Mouse (Mus musculus) telencephalon, adult 2 months (tissue): Measurements from ENCODE around the gene Mlkl.
"Not testable (repeated sequence)": the region's sequence is repeated elsewhere in the genome, so short reads cannot be mapped to it uniquely, and the experiment has no call there.

Experiments used
- DNase-seq: peaks from one replicate; pipeline ENCODE4 v3.0.0-alpha.2; 2011; ENCODE audit warnings: low read depth, low spot score

The Mlkl gene

DNA sequence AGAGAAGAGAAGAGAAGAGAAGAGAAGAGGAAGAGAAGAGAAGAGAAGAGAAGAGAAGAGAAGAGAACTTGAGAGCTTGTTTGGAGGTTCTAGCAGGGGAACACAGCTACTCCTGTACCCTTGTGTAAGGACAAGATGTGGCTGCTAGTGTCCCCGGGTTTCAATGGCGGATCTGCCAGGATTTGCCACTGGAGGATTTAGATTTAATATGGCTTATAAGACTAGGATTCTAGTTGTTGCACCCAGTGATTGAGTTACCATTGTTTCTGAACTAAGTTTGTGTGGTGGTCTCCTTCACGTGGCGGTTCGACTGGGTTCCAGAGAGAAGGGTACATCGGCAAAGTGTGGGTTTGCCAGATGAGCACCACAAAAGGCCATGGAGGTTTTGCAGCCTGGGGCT lies 24.0 kb downstream of the Mlkl start:
- DNase-seq: not testable (repeated sequence)

DNA sequence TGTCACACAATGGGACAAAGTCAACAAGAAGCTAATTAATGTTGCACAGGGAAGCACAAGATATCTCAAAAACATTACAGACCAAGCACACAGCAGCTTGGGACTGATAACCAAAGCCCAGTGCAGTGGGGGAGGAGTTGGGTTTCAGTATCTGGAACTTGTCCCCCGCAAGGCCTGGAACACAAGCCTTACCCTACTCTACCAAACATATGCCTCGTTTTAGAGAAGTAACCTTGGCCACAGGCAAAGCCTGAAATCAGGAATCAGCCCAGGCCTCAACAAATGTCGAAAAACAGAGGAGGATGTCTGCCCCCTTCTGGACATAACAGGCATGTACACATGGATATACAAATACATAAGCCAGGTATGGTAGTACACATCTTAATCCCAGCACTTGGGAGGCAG lies 25.2 kb downstream of the Mlkl start:
- no peak for DNase-seq

DNA sequence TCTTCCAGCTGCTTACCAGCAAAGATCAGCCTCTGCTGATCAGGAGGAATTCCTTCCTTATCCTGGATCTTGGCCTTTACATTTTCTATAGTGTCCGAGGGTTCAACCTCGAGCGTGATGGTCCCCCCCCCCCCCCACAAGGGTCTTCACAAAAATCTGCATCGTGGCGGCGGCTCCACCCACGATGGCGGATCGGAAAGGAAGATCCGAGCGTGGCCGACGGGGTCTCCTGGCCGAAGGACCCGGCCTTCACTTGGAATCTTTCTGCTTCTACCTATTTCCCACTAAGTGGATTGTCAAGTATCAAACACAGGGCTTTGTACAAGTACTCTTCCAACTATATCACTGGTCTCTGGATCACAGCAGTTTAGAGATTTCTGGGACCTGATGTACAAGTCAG lies 28.0 kb downstream of the Mlkl start:
- DNase-seq: not testable (repeated sequence)

DNA sequence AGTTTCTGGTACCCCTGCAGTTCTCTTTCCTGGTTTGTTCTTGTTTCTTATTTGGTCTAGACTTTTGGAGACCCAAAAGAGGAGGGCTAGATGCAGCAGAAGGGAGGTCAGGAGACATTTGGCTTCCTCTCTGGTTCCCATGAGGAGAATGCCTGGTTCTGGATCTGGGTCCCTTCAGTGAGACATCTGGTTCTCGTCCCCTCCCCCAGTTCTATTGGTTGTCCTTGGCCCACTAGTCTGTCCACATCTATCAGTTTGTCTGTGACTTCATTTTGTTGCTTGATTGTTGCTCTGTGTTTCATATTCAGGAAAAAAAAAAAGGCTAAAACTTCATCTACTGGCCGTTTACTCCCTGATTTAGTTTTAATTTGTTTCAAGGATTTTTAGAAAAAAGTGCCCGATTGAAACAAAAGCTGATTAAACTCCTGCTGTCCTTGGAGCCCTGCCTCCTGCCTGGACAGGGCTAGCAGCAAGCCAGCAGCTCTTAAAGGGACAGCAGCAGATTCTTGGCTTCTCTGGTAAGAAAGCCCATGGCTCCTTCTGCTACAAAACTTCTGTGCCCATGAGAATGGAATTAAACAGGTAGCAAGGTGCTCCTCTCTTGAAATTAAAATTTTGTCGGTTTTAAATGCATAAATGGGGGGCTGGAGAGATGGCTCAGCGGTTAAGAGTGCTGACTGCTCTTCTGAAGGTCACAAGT lies 32.8 kb downstream of the Mlkl start:
- DNase-seq: no peak

DNA sequence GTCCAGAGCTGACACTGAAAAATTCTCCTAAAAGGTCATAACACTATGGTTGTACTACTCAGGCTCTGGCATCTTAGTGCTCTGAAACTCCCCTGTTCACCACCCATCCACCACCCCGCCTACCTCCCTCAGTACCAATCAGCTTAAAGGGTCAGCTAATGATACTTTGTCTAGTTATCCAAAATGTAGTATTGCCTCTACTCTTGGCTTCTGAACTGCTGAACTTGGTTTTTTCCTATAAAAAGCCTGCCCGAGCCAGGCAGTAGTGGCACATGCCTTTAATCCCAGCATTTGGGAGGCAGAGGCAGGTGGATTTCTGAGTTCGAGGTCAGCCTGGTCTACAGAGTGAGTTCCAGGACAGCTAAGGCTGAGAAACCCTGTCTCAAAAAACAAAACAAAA lies 33.6 kb downstream of the Mlkl start:
- no peak for DNase-seq

DNA sequence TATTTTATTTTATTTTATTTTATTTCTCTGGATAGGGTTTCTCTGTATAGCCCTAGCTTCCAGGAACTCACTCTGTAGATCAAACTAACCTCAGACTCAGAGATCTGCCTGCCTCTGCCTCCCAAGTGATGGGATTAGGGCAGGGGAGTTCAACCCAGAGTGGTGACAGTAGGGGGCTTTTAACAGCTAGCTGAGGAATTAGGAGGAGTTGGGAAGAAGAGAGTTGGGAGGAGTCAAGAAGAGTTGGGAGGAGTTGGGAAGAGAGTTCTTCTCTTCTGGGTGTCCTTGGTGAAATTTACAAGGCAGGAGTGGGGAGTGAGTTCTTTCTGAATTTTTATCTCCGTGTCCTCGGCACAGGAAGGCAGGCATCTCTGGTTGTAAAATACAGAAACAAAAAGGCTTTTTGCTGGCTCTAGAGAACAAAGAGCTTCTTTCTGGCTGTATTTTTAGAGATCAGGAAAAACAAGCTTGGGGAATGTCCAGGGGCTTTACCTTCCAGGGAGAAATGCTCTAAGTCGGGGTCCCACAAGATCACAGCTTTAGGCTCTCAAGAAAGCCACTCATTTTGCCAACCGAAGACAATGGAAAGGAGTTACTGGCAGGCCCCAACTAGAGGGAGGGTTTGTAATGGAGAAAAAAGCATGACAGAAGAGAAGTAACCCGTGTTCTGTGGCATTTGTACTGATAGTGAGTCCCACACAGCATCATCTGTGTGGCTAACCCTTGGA lies 34.7 kb downstream of the Mlkl start:
- DNase-seq: not testable (repeated sequence)

DNA sequence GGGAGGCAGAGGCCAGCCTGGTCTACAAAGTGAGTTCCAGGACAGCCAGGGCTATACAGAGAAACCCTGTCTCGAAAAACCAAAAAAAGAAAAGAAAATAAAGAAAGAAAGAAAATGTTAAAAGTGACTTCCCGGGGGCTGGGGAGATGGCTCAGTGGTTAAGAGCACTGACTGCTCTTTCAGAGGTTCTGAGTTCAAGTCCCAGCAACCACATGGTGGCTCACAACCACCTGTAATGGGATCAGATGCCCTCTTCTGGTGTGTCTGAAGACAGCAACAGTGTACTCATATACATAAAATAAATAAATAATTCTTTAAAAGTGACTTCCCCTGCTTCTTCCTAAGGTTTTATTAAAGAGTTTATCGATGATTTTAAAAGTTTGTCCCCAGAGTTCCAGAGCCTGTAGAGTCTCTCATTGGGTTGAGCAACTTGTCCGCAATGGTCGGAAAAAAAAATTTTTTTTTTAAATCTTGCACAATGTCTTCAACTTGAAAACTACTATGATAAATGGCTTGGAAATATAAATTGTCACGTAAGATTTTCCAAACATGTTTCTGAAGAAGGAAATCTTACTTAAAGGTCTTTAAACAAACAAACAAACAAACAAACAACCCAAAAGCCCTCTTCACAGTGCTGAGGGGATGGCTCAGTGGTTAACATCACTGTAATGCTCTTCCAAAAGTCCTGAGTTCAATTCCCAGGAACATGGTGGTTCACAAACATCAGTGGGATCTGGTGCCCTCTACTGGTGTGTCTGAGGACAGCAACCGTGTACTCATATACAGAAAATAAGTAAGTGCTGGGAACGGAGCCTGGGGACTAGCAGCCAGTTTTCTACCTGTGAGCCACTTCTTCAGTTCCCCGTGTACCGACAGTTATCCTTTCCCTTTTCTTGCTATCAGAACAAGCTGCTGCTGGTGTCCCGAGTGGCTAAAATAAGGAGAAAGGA lies 37.1 kb downstream of the Mlkl start:
- DNase-seq: no peak

DNA sequence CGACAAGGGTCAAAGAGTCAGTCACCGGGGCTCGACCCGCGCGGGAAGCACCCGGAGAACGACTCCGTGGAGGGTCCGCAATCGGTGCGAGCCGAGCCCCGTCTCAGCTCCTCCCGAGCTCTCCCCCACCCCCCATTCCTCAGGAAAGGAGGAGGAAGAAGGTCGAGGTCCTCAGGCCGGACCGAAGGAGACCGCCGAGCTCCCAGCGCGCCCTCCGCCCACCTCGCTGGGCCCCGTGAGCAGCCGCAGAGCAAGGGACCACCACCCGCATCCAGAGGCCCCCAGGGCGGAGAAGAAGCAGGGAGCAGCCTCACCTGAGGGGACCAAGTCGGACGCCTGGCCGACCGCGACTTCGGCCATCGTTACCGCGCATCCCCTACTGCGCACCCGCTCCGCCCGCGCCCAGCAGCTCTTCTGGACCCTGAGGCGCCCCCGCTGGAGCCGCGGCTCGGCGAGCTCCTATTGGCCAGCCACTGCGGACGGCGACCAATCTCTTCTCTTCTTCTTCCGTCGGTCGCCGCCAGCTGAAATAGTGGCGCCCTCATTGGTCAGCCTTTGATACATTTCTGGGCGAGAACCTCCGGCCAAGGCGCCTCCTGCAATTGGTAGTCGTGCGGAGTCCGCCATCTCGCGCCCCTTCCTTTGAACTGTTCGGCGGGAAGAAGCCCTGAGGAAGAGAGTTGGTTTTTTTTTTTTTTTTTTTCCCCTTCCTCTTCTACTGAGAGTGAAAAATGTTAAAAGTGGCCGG lies 38.0 kb downstream of the Mlkl start, which contains the start of gene Rfwd3:
TSS of gene Rfwd3 (minus strand) at position 402 of the 748 bp plus-strand sequence.
- DNase-seq: peak; percentile 98

DNA sequence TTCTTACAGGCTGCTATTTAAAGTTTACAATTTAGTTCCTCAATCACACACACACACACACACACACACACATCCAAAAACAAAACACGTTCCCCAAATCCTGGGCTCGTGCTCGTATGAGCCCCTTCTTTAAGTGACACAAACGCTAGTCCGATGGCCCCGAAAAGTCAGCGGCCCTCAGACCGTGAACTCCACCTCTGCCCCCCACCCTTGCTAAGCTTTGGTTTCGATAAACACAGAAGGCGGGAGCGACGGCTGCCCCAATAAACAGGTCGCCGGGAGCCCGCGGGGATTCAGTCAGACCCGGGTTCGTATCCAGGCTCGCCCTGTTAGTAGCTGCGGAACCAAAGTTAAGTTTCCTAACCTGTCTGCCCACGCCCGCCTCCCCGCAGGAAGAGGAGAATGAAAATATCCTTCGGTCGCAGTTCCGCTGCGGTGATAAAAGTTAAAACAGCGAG lies 38.6 kb downstream of the Mlkl start:
- no peak for DNase-seq

DNA sequence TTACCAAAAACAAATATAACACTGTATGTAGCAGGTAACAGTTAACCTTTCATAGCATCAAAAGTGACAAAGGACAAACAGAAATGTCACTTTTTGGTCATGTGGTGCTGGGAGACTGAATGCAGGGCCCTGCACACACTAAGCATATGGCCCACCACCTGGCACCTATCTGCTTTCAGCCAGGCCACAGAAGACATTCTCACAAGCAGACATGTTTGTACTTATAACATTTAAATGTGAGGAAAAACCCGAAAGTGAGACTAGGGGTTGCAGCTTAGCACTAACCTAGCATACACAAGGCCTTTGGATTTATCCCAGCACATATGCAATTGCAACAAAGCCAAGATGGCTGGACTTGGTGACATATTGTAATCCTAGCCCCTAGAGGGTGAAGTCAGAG lies 40.0 kb downstream of the Mlkl start:
- DNase-seq: no peak

DNA sequence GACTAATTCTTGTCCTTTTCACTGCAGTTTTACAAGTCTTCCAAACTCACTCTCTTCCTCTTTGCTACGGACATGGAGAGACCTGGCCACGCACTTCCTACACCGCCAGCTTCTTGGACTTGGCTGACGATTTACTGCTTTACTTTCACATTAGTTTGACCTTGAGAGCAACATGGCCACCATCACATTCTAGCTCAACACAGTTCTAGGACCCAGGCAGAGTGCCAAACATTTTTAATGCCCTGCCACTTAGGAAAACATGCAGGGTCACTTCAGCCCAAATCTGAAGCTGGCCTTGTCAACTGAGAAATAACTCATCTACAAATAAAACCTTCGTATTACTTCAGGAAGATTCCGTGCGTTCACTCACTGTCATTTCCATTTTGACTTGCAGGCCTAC lies 46.2 kb downstream of the Mlkl start:
- DNase-seq: no peak

DNA sequence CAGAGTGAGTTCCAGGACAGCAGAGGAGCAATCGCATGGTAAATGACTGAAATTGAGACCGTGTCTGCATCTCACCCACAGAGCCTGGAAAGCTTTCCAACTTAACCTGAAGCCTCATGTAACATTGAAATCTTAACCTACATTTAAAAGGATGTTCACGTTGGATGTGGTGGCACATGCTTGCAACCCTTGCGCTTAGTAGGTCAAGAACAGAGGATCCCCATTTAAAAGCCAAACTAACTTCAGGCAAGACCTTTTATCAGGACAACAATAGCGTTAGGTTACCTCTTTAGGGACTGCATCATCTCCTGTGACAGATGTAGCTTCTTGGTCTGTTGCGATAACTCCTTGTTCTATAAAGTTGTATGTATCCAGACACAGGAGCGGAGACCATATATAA lies 47.4 kb downstream of the Mlkl start:
- DNase-seq: no peak

DNA sequence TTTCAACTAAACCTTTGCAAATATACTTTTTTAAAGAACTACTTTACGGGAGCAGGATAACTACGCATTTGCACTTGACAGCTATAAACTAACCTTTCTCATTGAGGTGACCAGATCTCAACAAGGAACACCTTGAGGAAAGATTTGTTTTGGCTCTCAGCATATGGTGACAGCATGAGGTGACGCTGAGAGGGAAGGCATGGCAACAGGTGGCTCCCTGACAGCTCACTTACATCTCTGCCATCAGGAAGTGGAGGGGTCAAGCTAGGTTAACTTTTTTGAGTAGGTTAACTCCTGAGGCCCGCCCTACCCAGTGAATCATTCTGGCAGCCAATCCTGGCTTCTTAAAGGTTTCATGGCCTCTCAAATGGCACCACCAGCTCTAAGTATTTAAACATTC lies 52.4 kb downstream of the Mlkl start:
- no peak for DNase-seq

DNA sequence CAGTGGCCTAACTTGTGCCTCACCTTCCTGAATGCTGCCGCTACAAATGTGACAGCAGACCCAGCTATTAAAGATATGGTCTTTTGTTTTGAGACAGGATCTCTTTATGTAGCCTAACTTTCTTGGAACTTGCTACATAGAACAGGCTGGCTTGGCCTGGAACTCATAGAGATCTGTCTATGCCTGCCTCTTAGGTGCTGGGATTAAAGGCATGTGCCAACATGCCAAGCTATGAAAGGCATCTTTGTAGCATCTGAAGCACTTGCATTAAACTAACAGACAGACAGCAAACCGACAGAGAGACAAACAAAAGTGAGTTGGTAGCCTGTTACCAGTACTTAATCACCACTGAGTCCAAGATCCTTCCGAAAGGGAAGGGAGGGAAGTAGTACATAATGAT lies 55.9 kb downstream of the Mlkl start:
- DNase-seq: no peak

DNA sequence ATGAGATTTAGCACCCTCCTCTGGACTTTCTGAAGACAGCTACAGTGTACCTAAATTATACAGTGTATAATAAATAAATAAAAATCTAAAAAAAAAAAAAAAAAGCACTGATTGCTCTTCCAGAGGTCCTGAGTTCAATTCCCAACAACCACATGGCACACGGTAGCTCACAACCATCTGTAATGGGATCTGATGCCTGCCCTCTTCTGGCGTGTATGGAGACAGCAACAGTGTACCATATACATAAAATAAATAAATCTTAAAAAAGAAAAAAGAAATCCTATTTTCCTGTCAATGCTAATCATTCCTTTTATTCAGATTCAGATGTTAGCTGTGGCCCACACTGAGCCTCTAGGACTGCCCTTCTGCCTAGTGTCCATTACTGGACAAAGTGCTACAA lies 69.7 kb downstream of the Mlkl start:
- DNase-seq: no peak

DNA sequence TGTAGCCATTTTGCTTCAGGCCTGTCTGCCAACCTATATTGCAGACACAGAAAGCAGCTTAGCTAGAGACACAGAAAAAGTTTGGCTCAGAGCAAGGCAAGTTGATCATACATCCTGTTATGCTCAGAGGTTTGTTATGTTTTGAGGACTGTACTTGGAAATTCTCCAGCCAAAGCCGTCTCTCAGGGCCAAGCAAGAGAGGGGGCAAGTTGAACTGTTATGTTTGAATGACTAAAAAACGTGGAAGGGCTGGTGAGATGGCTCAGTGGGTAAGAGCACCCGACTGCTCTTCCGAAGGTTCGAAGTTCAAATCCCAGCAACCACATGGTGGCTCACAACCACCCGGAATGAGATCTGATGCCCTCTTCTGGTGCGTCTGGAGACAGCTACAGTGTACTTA lies 71.8 kb downstream of the Mlkl start:
- DNase-seq: not testable (repeated sequence)

DNA sequence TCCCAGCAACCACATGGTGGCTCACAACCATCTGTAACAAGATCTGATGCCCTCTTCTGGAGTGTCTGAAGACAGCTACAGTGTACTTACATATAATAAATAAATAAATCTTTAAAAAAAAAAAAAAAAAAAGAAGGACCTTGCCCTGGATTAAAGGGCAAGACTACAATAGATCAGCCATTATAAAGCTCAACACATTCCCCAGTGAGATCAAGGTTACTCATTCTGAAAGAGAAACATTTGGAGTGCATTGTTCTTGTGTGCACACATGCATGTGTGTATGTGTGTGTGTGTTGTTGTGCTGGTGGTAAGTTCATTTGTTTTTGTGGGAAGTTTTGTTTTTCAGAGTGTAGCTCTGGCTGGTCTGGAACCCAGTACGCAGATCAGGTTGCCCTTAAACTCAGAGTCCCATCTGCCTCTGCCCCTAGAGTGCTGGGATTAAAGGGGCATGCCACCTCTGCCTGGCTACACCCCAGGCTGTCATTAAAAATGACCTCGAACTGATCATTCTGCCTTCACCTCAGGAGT lies 73.2 kb downstream of the Mlkl start:
- no peak for DNase-seq

DNA sequence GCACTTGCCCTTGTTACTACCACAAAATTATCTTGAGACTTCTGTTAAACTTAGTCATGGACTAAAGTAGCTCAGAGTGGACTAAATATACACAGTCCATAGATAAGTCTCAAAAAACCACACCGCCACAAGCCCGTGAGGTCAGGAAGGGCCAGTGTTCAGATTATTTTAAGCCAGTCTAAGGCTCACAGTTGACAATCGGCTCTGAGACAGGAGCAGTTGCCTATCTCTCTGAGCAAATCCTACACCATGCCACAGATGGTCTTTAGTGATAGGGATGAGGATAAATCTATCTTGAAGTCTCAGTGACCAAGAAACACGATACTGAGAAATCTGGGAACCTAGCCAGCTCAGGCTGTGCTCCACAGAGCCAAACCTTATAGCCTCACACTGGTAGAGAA lies 76.0 kb downstream of the Mlkl start:
- DNase-seq: no peak
